Mouse (Mus musculus): Measurements from ENCODE around the gene Mpg.

DNA sequence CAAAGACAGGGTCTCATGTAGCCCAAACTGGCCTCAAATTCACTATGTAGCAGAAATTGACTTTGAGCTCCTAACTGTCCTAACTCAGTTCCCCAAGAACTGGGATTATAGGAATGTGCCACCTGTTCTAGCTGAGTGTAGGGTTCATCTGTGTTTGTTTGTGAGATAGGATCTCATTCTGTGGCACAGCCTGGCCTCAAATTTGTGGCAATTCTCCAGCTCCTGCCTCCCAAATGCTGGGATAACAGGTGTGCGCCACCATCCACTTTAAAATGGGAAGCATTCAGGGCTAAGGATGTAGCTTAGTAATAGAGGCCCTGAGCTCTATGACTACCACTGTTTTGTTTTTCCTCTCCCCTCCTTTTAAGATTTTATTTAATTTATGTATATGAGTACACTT lies 26.8 kb downstream of the Mpg start:
- TF ChIP-seq CTCF (IDR thresholded peaks at IDR 0.05; ENCODE audit: low read depth) = no peak
- TF ChIP-seq EP300 (IDR thresholded peaks at IDR 0.05; ENCODE audit: low read depth) = no peak
